Mouse (Mus musculus): ENCODE data around the gene Lenep. TPM values are rescaled to one million over a fixed set of nuclear protein-coding genes. Genes with fewer than 3 reads are reported as not detected.

Gene Lenep
- polyA plus RNA-seq, 1 experiment, result not detected

GRCm38 (mm10) chr3:89387632-89388031, 15.0 kb downstream of the Lenep start:
- Histone ChIP-seq H3K4me3 (ENCODE audit: insufficient read depth, low read depth, low read length) (no peak overlapping the region), H3K36me3 (ENCODE audit: control insufficient read depth, insufficient read depth, low read length) (no peaks in the 10 kb centered on the region), H3K27me3 (replicated peaks; ENCODE audit: control insufficient read depth, insufficient read depth, low read length) (no peaks in the 10 kb centered on the region), H3K4me1 (ENCODE audit: control insufficient read depth, insufficient read depth, low read length) (peaks cover 35% of the 10 kb centered on the region), H3K27ac (ENCODE audit: insufficient read depth, low read depth, low read length) (no peak overlapping the region)
- WGBS, result 73% methylated on average over 11 of the region's 11 CpGs
- TF ChIP-seq POLR2A (IDR thresholded peaks at IDR 0.05; ENCODE audit: low read depth, low read length), result no peak
- no peak for TF ChIP-seq CTCF (conservative IDR thresholded peaks at IDR 0.05; ENCODE audit: insufficient read depth, insufficient read length, low read depth, low read length)
- peak; percentile 26 for DNase-seq

GRCm38 (mm10) chr3:89386438-89387420, 15.9 kb downstream of the Lenep start:
- Histone ChIP-seq H3K4me1 (ENCODE audit: control insufficient read depth, insufficient read depth, low read length) (peaks cover 37% of the 10 kb centered on the region), H3K27ac (ENCODE audit: insufficient read depth, low read depth, low read length) (no peak overlapping the region), H3K27me3 (replicated peaks; ENCODE audit: control insufficient read depth, insufficient read depth, low read length) (no peaks in the 10 kb centered on the region), H3K36me3 (ENCODE audit: control insufficient read depth, insufficient read depth, low read length) (no peaks in the 10 kb centered on the region), H3K4me3 (ENCODE audit: insufficient read depth, low read depth, low read length) (no peak overlapping the region)
- DNase-seq, result peak; percentile 21
- WGBS, result 58% methylated on average over 17 of the region's 17 CpGs
- TF ChIP-seq POLR2A (IDR thresholded peaks at IDR 0.05; ENCODE audit: low read depth, low read length) (no peak), CTCF (conservative IDR thresholded peaks at IDR 0.05; ENCODE audit: insufficient read depth, insufficient read length, low read depth, low read length) (no peak)

- no peak for DNase-seq
Measured at GRCm38 (mm10) chr3:89385451-89385850, 17.1 kb downstream of the Lenep start.

GRCm38 (mm10) chr3:89384331-89385076, 18.1 kb downstream of the Lenep start:
- 80% methylated on average over 11 of the region's 12 CpGs for WGBS
- Histone ChIP-seq H3K27me3 (replicated peaks; ENCODE audit: control insufficient read depth, insufficient read depth, low read length) (no peaks in the 10 kb centered on the region), H3K27ac (ENCODE audit: insufficient read depth, low read depth, low read length) (no peak overlapping the region), H3K4me3 (ENCODE audit: insufficient read depth, low read depth, low read length) (no peak overlapping the region), H3K4me1 (ENCODE audit: control insufficient read depth, insufficient read depth, low read length) (peaks cover 22% of the 10 kb centered on the region; the same call in 1 of the 2 replicates), H3K36me3 (ENCODE audit: control insufficient read depth, insufficient read depth, low read length) (no peaks in the 10 kb centered on the region)
- no peak for TF ChIP-seq POLR2A (IDR thresholded peaks at IDR 0.05; ENCODE audit: low read depth, low read length)
- TF ChIP-seq CTCF (conservative IDR thresholded peaks at IDR 0.05; ENCODE audit: insufficient read depth, insufficient read length, low read depth, low read length), result no peak
- no peak for DNase-seq

More at GRCm38 (mm10) chr3:89385451-89385850, 17.1 kb downstream of the Lenep start:
- WGBS, result 77% methylated on average over 11 of the region's 11 CpGs
- Histone ChIP-seq H3K4me3 (ENCODE audit: insufficient read depth, low read depth, low read length) (no peak overlapping the region), H3K27me3 (replicated peaks; ENCODE audit: control insufficient read depth, insufficient read depth, low read length) (no peaks in the 10 kb centered on the region), H3K4me1 (ENCODE audit: control insufficient read depth, insufficient read depth, low read length) (peaks cover 30% of the 10 kb centered on the region), H3K27ac (ENCODE audit: insufficient read depth, low read depth, low read length) (no peak overlapping the region), H3K36me3 (ENCODE audit: control insufficient read depth, insufficient read depth, low read length) (no peaks in the 10 kb centered on the region)
- TF ChIP-seq CTCF (conservative IDR thresholded peaks at IDR 0.05; ENCODE audit: insufficient read depth, insufficient read length, low read depth, low read length), result no peak
- no peak for TF ChIP-seq POLR2A (IDR thresholded peaks at IDR 0.05; ENCODE audit: low read depth, low read length)

GRCm38 (mm10) chr3:89383651-89384255, 18.8 kb downstream of the Lenep start:
- no peak for DNase-seq
- H3K36me3 ChIP-seq (ENCODE audit: control insufficient read depth, insufficient read depth, low read length), result 0 out of 2 replicates have a peak, but pooled peaks cover 1% of the 10 kb centered on the region
- TF ChIP-seq POLR2A (IDR thresholded peaks at IDR 0.05; ENCODE audit: low read depth, low read length) (no peak), CTCF (conservative IDR thresholded peaks at IDR 0.05; ENCODE audit: insufficient read depth, insufficient read length, low read depth, low read length) (no peak)
- H3K4me3 ChIP-seq (ENCODE audit: insufficient read depth, low read depth, low read length), result no peak overlapping the region
- H3K4me1 ChIP-seq (ENCODE audit: control insufficient read depth, insufficient read depth, low read length), result peaks cover 17% of the 10 kb centered on the region; the same call in 1 of the 2 replicates
- H3K27ac ChIP-seq (ENCODE audit: insufficient read depth, low read depth, low read length), result no peak overlapping the region
- no peaks in the 10 kb centered on the region for H3K27me3 ChIP-seq (replicated peaks; ENCODE audit: control insufficient read depth, insufficient read depth, low read length)
- WGBS, result 80% methylated on average over 5 of the region's 5 CpGs

- Histone ChIP-seq H3K4me3 (ENCODE audit: insufficient read depth, low read depth, low read length) (no peak overlapping the region), H3K27ac (ENCODE audit: insufficient read depth, low read depth, low read length) (no peak overlapping the region), H3K4me1 (ENCODE audit: control insufficient read depth, insufficient read depth, low read length) (peaks cover 11% of the 10 kb centered on the region; the same call in 1 of the 2 replicates), H3K36me3 (ENCODE audit: control insufficient read depth, insufficient read depth, low read length) (0 out of 2 replicates have a peak, but pooled peaks cover 1% of the 10 kb centered on the region), H3K27me3 (replicated peaks; ENCODE audit: control insufficient read depth, insufficient read depth, low read length) (no peaks in the 10 kb centered on the region)
- 64% methylated on average over 5 of the region's 5 CpGs for WGBS
- TF ChIP-seq POLR2A (IDR thresholded peaks at IDR 0.05; ENCODE audit: low read depth, low read length) (no peak), CTCF (conservative IDR thresholded peaks at IDR 0.05; ENCODE audit: insufficient read depth, insufficient read length, low read depth, low read length) (no peak)
- no peak for DNase-seq
Measured at GRCm38 (mm10) chr3:89382950-89383349, 19.6 kb downstream of the Lenep start.
